Mouse (Mus musculus): ENCODE results near the gene Hebp1.

DNA sequence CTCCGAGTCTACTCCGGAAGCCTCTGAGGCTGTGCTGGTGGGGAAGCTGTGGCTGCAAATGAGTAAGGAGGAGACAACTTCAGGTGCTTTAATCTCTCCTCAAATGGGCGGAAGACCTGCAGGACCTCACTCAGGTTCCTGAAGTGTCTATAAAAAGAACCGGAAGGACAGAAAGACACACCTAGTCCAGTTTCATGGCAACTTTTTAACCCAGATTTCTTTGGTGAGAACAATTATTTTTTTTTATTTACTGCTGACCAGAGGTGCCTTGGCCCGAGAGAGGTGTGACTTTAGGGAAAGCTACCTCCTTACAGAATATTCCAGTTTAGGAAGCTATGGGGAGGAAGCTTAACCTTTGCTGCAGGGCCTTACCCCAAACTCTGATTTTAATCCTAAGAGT is 79.6 kb downstream of the Hebp1 start, which contains the start of gene Gprc5d:
- no peak for TF ChIP-seq CTCF (IDR thresholded peaks at IDR 0.05; ENCODE audit: insufficient read depth, low read length)
- TF ChIP-seq POLR2A (IDR thresholded peaks at IDR 0.05; ENCODE audit: borderline replicate concordance, extremely low read depth, low read depth, low read length): no peak
